Mouse (Mus musculus) telencephalon, adult 2 months (tissue): ENCODE results near the gene Timp4.
"Not testable (repeated sequence)": the region's sequence is repeated elsewhere in the genome, so short reads cannot be mapped to it uniquely, and the experiment has no call there.

Source experiments
- DNase-seq: peaks from one replicate; pipeline ENCODE4 v3.0.0-alpha.2; 2011; ENCODE audit warnings: low read depth, low spot score

Timp4 gene

GRCm38 (mm10) chr6:115255171-115255570, 3.2 kb upstream of the Timp4 start:
- no peak for DNase-seq

GRCm38 (mm10) chr6:115251531-115251985, 447 bp downstream of the Timp4 start:
- DNase-seq: no peak

- DNase-seq: no peak
These were observed 6.4 kb downstream of the Timp4 start for GRCm38 (mm10) chr6:115245500-115246058.

- DNase-seq: no peak
These were observed 7.8 kb downstream of the Timp4 start for GRCm38 (mm10) chr6:115244222-115244621.

GRCm38 (mm10) chr6:115241939-115242338, 10.1 kb downstream of the Timp4 start:
- DNase-seq: no peak

- no peak for DNase-seq
These were observed 10.8 kb downstream of the Timp4 start for GRCm38 (mm10) chr6:115241131-115241699.

- not testable (repeated sequence) for DNase-seq
These were observed 11.6 kb downstream of the Timp4 start for GRCm38 (mm10) chr6:115240431-115240830.

GRCm38 (mm10) chr6:115239335-115239734, 12.7 kb downstream of the Timp4 start:
- no peak for DNase-seq

GRCm38 (mm10) chr6:115238031-115239027, 13.7 kb downstream of the Timp4 start:
- no peak for DNase-seq

- DNase-seq: no peak
These were observed 19.4 kb downstream of the Timp4 start for GRCm38 (mm10) chr6:115232562-115232961.

- no peak for DNase-seq
These were observed 20.2 kb downstream of the Timp4 start for GRCm38 (mm10) chr6:115231836-115232235.

GRCm38 (mm10) chr6:115230557-115230956, 21.4 kb downstream of the Timp4 start:
- DNase-seq: no peak

- peak; percentile 70 for DNase-seq
These were observed 24.5 kb downstream of the Timp4 start for GRCm38 (mm10) chr6:115227529-115227928.

- DNase-seq: no peak
These were observed 25.0 kb downstream of the Timp4 start, which contains the start of gene Gm17482 for GRCm38 (mm10) chr6:115227043-115227442. Gm17482 (plus strand) TSS chr6:115227343.

- peak; percentile 56 for DNase-seq
These were observed 26.5 kb downstream of the Timp4 start for GRCm38 (mm10) chr6:115225519-115225918.

GRCm38 (mm10) chr6:115221215-115221641, 30.8 kb downstream of the Timp4 start:
- peak; percentile 82 for DNase-seq

GRCm38 (mm10) chr6:115213129-115213528, 38.9 kb downstream of the Timp4 start:
- no peak for DNase-seq

GRCm38 (mm10) chr6:115212132-115212903, 39.7 kb downstream of the Timp4 start:
- DNase-seq: no peak

- no peak for DNase-seq
These were observed 41.2 kb downstream of the Timp4 start for GRCm38 (mm10) chr6:115210820-115211219.

GRCm38 (mm10) chr6:115210187-115210586, 41.8 kb downstream of the Timp4 start:
- DNase-seq: peak; percentile 54

- no peak for DNase-seq
These were observed 49.0 kb downstream of the Timp4 start for GRCm38 (mm10) chr6:115203029-115203428.
